Mouse (Mus musculus) adrenal gland, postnatal 14 days (tissue): Measurements from ENCODE around the gene Dvl2. TPM values are rescaled to one million over a fixed set of nuclear protein-coding genes. Genes with fewer than 3 reads are reported as not detected.

ENCODE experiments used
- DNase-seq: peaks from one replicate; pipeline ENCODE4 v3.0.0; 2021; ENCODE audit warnings: mixed read lengths
- total RNA-seq: library from RNA; stranded (reverse); gene quantifications from 2 replicates; pipeline ENCODE4 v1.2.3, GENCODE M21; 2021

The Dvl2 gene
- total RNA-seq, 1 experiment from 2014 or later = 16.0 TPM

DNA sequence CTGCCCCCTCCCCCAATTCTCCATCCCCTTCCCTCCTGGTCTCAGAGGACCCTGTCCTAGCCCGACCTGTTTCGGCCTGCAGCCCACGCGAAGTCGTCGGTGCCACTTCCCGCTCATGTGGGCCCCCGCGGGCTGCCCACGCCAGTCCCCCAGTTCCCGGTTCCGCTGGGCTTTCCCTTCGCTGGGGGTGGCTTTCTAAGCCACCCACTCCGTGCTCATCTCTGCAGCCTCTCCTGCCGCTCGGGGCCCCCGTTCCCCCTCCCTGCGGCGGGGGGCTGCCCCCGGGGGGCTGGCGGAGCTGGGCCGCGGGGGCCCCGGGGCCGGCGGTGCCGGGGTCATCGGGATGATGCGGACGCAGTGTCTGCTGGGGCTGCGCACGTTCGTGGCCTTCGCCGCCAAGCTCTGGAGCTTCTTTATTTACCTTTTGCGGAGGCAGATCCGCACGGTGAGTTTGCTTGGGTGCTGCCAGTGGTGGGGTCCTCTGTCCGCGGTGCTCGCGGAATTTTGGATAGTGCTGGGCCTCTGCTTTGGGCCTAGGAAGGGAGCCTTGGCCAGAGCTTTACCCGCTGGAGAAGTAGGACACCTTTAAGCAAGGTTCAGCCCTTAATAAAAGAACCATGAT lies 19.1 kb upstream of the Dvl2 start, which contains the start of gene Ctdnep1:
Gene Ctdnep1 (plus strand): TSS at position 16 of the 622 bp plus-strand sequence.
- peak; percentile 49 for DNase-seq

DNA sequence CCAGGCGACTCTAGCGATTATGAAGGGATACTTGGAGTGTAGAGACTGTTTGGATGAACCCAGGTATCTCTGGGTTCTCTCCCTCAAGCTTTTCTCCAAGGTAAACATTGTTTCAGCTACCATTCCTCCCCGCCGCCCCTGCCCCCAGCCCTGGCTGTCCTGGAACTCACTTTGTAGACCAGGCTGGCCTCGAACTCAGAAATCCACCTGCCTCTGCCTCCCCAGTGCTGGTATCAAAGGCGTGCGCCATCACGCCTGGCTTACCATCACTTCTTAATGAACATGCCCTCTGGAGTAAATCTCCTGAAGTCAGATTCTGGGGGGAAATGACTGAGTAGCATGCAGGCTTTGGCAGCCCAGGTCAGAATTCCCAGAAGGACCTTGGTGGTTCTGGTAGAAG lies 18.2 kb upstream of the Dvl2 start, which contains the start of gene Elp5:
Gene Elp5 (minus strand): TSS at position 293 of the 400 bp plus-strand sequence.
- no peak for DNase-seq

DNA sequence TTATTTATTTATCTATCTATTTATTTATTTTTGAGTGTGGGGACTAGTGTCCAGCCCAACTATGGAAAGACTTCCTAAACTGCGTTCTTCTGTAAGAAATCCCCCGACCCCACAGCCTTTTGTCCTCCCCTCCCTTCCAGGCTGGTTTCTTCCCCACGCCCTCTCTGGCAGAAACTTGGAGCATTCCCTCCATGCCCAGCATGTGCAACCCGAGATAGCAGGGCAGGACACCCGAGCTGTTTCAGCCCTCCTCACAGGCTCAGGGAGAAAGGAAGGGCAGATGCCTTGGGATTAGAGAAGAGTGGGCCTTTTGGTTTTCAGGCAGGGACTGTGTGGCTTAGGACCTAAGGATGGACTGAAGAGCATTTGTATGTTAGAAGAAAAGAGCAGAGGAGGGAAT lies 17.5 kb upstream of the Dvl2 start:
- peak; percentile 61 for DNase-seq

DNA sequence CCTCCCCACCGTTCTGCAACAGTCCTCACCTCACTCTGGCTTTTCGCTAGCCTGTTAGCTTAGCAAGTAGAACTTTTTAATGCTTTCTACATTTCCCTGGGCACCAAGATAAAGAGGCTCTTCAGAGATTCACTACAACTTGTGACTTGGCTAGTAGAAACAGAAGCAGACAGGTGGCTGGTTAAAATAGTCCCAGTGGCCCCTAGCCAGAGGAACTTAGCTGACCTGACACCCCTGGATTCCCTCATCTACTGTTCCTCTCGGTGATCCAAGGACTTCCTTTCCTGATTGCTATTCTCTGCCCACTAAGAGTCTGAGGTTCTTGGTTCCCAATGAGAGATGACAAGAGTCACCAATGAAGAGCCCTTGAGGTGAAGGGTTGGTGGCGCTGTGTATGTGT lies 17.0 kb upstream of the Dvl2 start:
- no peak for DNase-seq

DNA sequence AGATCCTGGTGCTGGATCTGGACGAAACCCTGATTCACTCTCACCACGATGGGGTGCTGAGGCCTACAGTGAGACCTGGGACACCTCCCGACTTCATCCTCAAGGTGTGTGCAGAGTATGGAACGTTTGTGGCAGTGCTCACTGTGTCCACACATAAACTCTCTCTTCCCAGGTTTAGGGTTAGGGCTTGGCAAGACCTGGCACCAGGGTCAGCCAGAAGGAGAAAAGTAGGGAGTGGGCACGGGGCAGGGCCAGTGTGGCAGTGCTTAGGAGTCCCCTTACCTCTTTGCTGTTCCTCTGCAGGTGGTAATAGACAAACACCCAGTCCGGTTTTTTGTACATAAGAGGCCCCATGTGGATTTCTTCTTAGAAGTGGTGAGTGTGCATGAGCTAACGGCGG lies 16.0 kb upstream of the Dvl2 start:
- no peak for DNase-seq

DNA sequence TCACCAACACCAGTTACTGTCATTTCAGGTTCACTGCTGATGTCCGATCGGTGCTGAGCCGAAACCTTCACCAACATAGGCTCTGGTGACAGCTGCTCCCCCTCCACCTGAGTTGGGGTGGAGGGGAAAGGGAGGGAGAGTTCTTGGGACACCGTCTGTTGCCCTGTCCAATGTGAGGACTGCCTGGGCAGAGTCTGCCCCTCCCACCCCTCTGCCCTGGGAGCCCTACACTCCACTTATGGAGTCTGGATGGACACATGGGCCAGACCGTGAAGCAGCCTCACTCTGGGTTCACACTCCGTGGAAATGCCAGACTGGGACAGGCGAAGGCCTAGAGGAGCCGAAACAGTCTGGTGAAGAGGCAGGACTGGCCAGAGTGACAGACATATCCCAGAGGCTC lies 10.4 kb upstream of the Dvl2 start:
- DNase-seq = peak; percentile 7

DNA sequence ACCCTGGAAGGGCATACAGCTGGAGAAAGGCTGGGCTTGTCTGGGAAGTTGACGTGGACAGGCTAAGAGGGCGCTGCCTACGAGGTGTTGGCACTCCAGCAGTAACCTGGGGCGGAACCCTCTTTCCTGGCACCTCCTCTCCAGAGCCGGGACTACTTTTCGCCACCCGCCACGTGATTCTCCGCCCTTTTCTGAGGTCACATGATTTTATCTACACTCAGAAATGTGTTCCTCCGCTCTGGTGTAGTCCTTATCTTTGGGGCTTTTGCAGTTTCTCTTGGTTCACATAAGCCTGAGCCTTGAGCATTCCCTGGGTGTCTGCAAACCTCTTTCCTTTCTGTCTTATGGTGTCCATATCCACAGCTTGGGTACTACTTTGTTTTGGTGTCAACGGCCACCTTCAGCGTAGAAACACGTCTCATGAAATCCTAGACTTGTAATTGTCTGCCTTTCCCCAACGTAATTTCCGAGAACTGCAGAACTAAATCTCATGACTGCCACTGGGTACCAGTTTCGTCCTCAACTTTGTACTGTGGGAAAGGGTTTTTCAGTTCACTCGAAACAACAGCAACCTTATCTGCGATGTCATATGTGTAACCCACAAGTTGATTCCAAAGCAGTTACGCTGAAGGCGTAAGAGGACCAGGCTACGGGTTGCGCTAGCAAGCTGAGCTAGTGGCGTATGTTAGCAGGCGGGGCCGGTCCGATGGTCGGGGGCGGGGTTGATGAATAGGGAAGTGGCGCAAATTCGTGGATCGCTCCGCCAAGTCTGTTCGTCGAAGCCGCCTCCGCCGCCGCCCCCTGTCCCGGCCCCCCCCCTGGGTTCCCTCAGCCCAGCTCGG lies 9.3 kb upstream of the Dvl2 start, which contains the start of gene Gabarap:
Gene Gabarap (plus strand): TSS at position 294 of the 842 bp plus-strand sequence.
- peak; percentile 99 for DNase-seq

DNA sequence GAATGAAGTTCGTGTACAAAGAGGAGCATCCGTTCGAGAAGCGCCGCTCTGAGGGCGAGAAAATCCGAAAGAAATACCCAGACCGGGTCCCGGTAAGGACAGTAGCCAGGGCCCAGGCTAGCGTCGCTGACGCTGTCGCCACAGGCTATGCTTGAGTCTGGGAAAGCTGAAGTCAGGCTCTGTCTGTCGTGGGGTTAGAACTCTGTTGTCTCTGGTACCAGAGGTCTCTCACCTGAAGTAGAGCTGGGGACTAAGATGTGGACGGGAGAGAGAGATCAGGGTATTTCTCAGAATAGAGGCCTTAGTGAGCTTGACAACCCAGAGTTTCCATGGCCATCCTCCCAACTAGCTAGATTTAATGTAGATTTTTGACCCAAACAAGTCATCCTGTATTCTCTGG lies 8.7 kb upstream of the Dvl2 start:
- DNase-seq = no peak

DNA sequence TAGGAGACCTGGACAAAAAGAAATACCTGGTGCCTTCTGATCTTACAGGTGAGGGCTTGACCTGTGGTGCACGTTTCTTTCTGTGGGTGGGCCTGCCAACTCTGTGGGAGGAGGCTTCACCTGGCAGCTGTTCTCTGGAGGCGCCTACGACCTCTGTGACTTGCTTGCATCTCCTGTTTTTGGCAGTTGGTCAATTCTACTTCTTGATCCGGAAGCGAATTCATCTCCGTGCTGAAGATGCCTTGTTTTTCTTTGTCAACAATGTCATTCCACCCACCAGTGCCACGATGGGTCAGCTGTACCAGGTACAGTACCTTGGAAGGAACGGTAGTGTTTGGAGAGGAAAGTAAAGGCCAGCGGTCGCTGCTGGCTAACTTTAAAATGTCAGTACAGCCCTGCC lies 8.0 kb upstream of the Dvl2 start:
- no peak for DNase-seq

DNA sequence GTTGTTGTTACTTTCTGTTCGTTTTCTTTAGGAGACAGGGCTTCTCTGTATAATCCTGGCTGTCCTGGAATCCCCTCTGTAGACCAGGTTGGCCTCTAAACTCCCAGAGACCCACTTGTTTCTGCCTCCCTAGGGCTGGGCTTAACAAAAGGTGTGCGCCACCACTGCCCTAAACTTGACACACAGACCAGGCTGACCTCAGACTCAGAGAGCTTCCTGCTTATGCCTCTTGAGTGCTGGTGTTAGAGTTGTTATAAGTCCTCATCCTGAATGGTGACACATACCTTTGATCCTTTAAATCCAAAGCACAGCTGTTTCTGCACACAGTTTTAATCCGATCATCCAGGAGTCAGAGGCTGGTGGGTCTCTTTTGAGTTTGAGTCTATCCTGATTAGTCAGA lies 7.5 kb upstream of the Dvl2 start:
- no peak for DNase-seq

DNA sequence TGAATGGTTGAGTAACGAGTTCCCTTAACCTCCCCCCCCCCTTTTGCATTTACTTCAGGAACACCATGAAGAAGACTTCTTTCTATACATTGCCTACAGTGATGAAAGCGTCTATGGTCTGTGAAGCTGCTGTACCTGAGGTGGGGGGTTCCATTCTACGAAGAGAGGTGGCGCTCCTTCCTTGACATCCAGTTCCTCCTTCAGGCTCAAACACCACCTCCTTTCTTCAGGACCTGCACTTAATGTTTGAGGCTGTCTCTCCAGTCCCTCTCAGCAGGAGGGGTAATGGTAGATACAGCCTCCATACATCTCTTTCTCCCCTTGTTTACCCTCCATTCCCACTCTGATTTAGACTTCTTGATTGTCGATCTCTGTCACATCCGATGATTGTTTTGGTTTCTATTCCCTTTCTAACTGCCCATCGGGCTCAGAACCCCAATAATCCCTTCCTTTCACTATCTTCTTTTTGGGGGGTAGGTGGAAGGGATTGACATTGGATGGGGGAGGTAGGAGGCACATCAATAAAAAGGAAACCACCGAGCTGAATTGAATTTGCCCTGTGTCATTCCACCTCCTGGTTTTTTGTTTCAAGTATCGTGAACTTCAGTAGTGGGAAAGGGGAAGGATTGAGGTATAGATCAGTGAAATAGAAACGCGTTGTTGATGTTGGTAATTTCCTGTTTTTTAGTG lies 5.8 kb upstream of the Dvl2 start:
- DNase-seq = no peak

DNA sequence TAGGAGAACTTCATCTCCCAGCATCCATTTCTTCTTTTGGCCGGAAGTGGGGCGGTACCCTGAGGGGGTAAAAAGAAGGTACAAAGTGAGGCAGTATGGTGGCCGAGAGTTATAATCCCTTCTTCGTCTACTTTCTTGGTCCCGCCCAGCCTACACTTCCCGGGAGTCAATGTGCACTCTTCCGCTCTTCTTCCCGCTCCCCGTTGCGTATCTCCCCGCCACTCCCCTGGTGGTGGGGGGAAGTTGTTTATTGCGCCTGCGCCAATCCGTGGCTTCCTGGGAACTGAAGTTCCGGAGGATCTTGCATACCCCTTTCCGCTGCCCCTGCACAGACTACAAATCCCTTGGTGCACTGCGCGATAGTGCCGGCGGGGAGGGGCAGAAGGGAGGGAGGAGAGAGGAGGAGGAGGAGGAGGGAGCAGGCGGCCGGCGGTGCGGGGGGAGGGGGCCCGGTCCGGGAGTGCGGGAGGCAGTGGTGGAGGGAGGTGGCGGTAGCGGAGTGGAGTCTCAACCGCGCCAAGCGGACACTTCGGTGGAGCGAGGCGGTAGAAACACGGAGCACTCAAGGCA lies 4.9 kb upstream of the Dvl2 start, which contains the start of gene Phf23:
Gene Phf23 (plus strand): TSS at position 387 of the 570 bp plus-strand sequence.
- DNase-seq = peak; percentile 99

DNA sequence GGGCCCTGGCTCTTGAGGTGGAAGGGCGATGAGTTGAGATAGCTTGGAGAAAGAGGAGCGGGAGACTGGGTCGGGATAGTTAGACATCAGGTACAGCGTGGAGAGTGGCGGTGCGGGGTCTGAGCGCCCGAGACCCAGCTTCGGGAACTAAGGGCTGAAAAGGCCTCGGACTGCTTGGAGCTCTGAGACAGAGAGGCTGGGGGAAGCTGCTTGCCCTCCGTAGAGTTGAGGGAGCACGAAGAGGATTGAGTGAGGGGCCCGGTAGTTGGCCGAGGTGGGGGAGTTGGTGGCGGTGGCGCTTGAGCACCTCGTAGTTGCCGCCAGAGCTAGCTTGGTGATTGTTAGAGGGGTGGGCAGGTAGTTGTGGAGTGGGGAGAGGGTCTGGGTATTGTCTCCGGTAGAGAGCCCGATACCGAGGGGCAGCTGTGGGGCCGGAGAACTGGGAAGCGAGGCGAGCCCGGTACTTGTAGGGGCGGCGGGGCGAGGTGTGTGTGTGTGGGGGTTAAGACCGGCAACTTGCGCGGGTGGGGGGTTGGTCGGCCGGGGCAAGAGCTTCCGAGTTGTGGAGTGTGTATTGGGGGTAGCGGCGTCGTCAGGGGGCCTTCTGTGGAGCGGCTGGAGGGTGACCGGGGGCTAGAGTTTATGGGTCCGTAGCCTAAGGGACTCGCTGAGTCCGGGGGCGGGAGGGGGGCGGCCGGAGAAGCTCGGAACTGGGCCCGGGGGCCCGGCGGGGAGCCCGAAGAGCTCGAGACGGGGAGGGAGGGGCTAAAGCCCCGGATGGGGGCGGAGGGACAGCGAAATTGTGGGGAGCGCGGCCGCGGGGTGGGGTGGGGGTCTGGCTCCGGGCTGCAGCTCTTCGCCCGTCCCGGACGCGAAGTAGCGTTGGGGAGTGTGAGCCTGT lies 4.0 kb upstream of the Dvl2 start:
- peak; percentile 84 for DNase-seq

DNA sequence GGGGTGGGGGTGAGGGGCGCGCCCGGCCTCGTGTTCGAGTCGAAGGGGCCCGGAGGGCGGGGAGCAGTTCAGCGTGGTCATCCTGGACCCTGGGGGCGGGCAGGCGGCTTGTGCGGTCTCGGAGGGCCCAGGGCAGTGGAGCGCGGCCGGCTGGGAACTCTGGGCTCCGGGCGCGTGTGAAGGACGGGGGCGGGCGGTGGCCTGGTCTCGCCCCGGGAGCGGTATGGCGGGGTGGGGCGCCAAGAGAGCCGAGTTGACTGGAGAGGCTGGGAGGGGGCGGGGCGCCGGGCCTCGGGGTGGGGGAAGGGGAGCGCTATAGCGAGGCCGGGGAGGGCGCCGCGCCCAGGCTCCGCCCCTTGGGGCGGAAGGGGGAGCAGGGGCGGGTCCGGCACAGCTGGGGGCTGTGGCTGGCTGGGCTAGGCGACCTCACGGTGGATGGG lies 3.3 kb upstream of the Dvl2 start:
- peak; percentile 96 for DNase-seq

DNA sequence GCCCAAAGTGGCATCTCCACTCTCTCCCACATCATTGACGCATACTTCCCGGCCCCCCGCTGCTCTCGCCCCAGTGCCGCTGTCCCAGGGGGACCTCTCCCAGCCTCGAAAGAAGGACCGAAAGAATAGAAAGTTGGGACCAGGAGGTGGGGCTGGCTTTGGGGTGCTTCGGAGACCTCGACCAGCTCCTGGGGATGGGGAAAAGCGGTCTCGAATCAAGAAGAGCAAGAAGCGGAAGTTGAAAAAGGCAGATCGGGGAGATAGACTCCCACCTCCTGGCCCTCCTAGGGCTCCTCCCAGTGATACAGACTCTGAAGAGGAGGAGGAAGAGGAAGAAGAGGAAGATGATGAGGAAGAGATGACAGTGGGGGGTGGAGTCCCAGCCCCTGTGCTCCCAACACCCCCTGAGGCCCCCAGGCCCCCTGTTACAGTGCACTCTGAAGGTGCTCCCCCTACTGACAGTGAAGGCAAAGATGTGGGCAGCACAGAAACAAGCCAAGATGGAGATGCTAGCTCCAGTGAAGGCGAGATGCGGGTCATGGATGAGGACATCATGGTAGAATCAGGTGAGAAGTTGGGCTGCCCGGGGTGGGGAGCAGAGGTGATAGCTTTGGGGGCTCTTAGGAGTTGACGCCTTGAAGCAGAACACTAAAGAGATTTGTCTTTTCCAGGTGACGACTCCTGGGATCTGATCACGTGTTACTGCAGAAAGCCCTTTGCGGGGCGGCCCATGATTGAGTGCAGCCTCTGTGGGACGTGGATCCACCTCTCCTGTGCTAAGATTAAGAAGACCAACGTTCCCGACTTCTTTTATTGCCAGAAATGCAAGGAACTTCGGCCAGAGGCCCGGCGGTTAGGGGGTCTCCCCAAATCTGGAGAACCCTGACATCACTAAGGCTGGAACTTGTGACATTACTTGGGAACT lies 1.6 kb upstream of the Dvl2 start:
- peak; percentile 33 for DNase-seq

DNA sequence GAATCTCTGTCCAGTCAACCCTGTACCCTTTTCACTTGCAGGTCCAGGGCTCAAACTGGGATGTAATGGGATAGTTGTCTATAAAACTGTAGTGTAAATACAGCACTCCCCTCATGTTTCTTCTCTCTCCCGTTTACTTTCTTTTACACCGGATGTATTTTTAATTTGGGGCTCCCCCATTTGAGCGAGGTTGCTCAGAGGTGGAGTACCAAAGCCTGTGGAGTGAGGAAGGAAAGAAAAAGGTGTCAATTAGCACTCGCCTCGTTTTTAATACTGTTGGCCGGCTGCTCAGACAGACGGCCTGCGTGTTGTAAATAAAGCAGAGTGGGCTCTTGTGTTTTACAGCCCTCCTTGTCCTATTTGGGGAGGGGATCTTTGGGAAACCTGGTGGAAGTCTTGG lies 729 bp upstream of the Dvl2 start:
- DNase-seq = no peak

DNA sequence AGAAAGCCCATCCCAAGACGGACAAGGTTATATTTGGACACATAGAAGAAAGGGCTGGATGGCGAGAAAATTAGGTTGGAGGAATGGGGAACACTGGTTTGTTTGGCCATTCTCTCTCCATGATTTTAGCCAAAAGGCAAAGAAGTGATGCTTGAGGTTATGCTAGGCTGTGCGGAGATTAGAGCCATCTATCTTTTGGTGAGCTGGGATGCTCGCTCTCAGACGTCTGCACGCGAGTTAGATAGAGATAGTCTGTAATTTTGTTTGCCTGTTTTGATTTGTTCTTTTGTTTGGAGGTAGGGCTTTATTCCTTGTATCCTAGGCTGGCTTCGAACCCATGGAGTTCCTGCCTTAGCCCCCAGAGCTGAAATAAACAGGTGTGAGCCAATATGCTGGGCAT lies 764 bp downstream of the Dvl2 start:
- DNase-seq = peak; percentile 4

DNA sequence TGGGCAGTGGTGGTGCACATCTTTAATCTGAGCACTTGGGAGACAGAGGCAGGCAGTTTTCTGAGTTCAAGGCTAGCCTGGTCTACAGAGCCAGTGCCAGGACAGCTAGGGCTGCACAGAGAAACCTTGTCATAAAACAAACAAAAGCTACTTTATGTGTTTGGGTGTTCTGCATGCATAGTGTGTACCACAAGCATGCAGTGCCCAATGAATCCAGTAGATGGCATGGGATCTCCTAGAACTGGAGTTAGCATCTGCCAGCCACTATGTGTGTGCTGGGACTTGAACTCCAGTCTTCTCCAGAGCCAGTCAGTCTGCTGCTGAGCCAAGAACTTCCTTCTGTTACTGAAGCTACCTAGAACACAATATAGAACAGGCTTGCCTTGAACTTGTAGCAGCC lies 1.5 kb downstream of the Dvl2 start:
- peak; percentile 76 for DNase-seq

DNA sequence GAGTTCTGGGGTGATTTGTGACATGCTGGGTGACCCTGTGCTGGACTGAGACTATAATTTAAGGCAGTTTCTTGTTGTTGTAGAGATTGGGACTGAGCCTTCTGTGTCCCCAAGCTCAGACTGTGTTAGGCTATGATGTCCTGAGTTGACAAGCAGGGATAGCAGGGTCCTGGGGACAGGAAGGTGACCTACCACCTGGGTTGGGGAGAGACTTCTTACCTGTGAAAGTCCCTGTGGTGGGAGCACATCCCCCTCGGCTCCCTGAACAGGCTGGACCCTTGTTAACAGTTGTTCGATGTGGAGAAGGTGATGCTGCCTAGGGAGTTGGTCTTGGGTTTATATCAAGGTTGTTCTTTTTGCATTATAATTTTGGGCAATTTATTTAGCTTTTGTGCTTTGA lies 2.1 kb downstream of the Dvl2 start:
- no peak for DNase-seq

DNA sequence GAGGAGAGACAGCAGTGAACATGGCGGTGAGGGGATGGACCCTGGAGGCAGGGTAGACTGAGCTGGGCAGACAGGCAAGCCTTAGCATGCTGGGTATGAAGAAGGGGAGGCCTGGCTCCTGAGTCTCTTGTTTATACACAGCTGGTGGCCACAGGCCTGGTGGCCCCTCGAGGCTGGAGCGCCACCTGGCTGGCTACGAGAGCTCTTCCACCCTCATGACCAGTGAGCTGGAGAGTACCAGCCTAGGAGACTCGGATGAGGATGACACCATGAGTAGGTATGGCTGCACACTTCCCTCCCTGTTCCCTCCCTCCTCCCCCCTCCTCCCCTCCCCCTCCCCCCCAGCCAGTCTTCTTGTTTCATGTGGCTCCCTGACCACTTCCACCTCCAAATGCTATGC lies 5.1 kb downstream of the Dvl2 start:
- DNase-seq = peak; percentile 42
